Mouse (Mus musculus): ENCODE data around the gene Rbms3. TPM values are rescaled to one million over a fixed set of nuclear protein-coding genes. Genes with fewer than 3 reads are reported as not detected.
A peak's percentile ranks its signal among the peaks of the same experiment; 100 is the strongest.

The Rbms3 gene
- total and polyA plus RNA-seq, 2 experiments: 2.4 to 4.0 TPM

GRCm38 (mm10) chr9:116762395-116763025 lies 867.2 kb downstream of the Rbms3 start:
- H3K27ac ChIP-seq (replicated peaks; ENCODE audit: insufficient read depth, low read depth, low read length): 0 out of 2 replicates have a peak overlapping the region, but pooled peaks have one; percentile 25
- WGBS: 42% methylated on average over 10 of the region's 10 CpGs

GRCm38 (mm10) chr9:116748857-116749584 lies 880.7 kb downstream of the Rbms3 start:
- Histone ChIP-seq H3K36me3 (ENCODE audit: control insufficient read depth, insufficient read depth, low read length) (no peaks in the 10 kb centered on the region), H3K4me1 (ENCODE audit: control insufficient read depth, insufficient read depth, low read length) (no peaks in the 10 kb centered on the region), H3K9ac (ENCODE audit: low read depth, low read length) (no peak overlapping the region), H3K4me3 (ENCODE audit: insufficient read depth, low read depth, low read length) (no peak overlapping the region), H3K79me2 (ENCODE audit: control insufficient read depth, insufficient read depth, low read length) (no peaks in the 10 kb centered on the region), H3K27me3 (ENCODE audit: control insufficient read depth, insufficient read depth, low read length) (no peaks in the 10 kb centered on the region), H3K27ac (replicated peaks; ENCODE audit: insufficient read depth, low read depth, low read length) (no peak overlapping the region)
- DNase-seq (ENCODE audit: extremely low read depth, low read depth, low spot score): no peak
- WGBS: 71% methylated on average over 11 of the region's 11 CpGs
- TF ChIP-seq POLR2A (IDR thresholded peaks at IDR 0.05; ENCODE audit: extremely low read depth, insufficient read depth, low read length) (no peak), CTCF (IDR thresholded peaks at IDR 0.05; ENCODE audit: low read depth, low read length) (no peak)

More at GRCm38 (mm10) chr9:116762395-116763025, 867.2 kb downstream of the Rbms3 start:
- H3K4me3 ChIP-seq (ENCODE audit: insufficient read depth, low read depth, low read length): no peak overlapping the region
- DNase-seq (ENCODE audit: extremely low read depth, low read depth, low spot score): no peak
- no peaks in the 10 kb centered on the region for H3K79me2 ChIP-seq (ENCODE audit: control insufficient read depth, insufficient read depth, low read length)
- no peaks in the 10 kb centered on the region for H3K36me3 ChIP-seq (ENCODE audit: control insufficient read depth, insufficient read depth, low read length)
- TF ChIP-seq POLR2A (IDR thresholded peaks at IDR 0.05; ENCODE audit: extremely low read depth, insufficient read depth, low read length): no peak
- TF ChIP-seq CTCF (IDR thresholded peaks at IDR 0.05; ENCODE audit: low read depth, low read length): no peak
- H3K9ac ChIP-seq (ENCODE audit: low read depth, low read length): no peak overlapping the region
- H3K4me1 ChIP-seq (ENCODE audit: control insufficient read depth, insufficient read depth, low read length): no peaks in the 10 kb centered on the region
- no peaks in the 10 kb centered on the region for H3K27me3 ChIP-seq (ENCODE audit: control insufficient read depth, insufficient read depth, low read length)

DNA sequence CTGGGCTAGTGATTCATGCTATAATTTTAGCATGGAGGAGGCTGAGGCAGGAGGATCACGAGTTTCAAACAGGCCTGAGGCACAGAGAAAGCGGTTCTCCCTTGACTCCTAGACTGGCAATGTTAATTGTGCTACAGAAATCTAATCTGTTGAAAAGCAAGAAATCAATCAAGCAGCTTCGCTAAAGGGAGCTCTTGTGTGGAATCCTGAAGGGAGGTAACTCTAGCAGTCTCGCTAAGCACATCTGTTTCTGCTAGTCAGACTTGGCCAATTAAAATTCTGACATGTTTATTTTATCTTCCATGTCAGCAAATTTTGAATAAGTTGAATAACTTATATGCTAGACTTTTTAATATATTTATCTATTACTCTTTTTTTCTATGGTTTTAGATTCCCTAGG lies 881.4 kb downstream of the Rbms3 start:
- no peak overlapping the region for H3K9ac ChIP-seq (ENCODE audit: low read depth, low read length)
- H3K4me1 ChIP-seq (ENCODE audit: control insufficient read depth, insufficient read depth, low read length): no peaks in the 10 kb centered on the region
- no peaks in the 10 kb centered on the region for H3K27me3 ChIP-seq (ENCODE audit: control insufficient read depth, insufficient read depth, low read length)
- H3K79me2 ChIP-seq (ENCODE audit: control insufficient read depth, insufficient read depth, low read length): no peaks in the 10 kb centered on the region
- no peaks in the 10 kb centered on the region for H3K36me3 ChIP-seq (ENCODE audit: control insufficient read depth, insufficient read depth, low read length)
- no peak for DNase-seq (ENCODE audit: extremely low read depth, low read depth, low spot score)
- no peak overlapping the region for H3K4me3 ChIP-seq (ENCODE audit: insufficient read depth, low read depth, low read length)
- WGBS: 84% methylated on average over 4 of the region's 4 CpGs
- TF ChIP-seq CTCF (IDR thresholded peaks at IDR 0.05; ENCODE audit: low read depth, low read length): no peak
- TF ChIP-seq POLR2A (IDR thresholded peaks at IDR 0.05; ENCODE audit: extremely low read depth, insufficient read depth, low read length): no peak
- no peak overlapping the region for H3K27ac ChIP-seq (replicated peaks; ENCODE audit: insufficient read depth, low read depth, low read length)

- TF ChIP-seq CTCF (IDR thresholded peaks at IDR 0.05; ENCODE audit: low read depth, low read length): no peak
- TF ChIP-seq POLR2A (IDR thresholded peaks at IDR 0.05; ENCODE audit: extremely low read depth, insufficient read depth, low read length): no peak
- Histone ChIP-seq H3K27me3 (ENCODE audit: control insufficient read depth, insufficient read depth, low read length) (no peaks in the 10 kb centered on the region), H3K36me3 (ENCODE audit: control insufficient read depth, insufficient read depth, low read length) (no peaks in the 10 kb centered on the region), H3K4me1 (ENCODE audit: control insufficient read depth, insufficient read depth, low read length) (no peaks in the 10 kb centered on the region), H3K79me2 (ENCODE audit: control insufficient read depth, insufficient read depth, low read length) (no peaks in the 10 kb centered on the region), H3K27ac (replicated peaks; ENCODE audit: insufficient read depth, low read depth, low read length) (no peak overlapping the region), H3K4me3 (ENCODE audit: insufficient read depth, low read depth, low read length) (no peak overlapping the region), H3K9ac (ENCODE audit: low read depth, low read length) (no peak overlapping the region)
- DNase-seq (ENCODE audit: extremely low read depth, low read depth, low spot score): no peak
- 83% methylated on average over 3 of the region's 3 CpGs for WGBS
These were observed 882.8 kb downstream of the Rbms3 start for GRCm38 (mm10) chr9:116746871-116747270.

DNA sequence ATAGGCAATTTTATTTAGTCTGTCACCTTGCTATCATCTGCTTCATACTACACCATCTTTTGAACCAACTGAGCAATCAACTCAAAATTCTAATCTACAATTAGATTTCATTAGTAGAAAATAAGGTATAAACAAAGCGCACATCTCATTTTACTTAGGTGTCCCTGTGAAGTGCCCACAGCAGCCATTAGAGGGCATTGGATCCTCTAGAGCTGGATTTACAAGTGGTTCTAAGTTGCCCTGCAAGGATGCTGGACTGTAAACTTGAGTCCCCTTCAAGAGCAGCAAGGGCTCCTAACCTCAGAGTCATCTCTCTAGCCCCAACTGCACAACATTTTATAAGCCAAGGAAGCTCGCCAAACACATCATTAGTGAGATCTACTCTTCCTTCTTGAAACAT lies 891.9 kb downstream of the Rbms3 start:
- no peaks in the 10 kb centered on the region for H3K79me2 ChIP-seq (ENCODE audit: control insufficient read depth, insufficient read depth, low read length)
- H3K27ac ChIP-seq (replicated peaks; ENCODE audit: insufficient read depth, low read depth, low read length): no peak overlapping the region
- H3K27me3 ChIP-seq (ENCODE audit: control insufficient read depth, insufficient read depth, low read length): no peaks in the 10 kb centered on the region
- DNase-seq (ENCODE audit: extremely low read depth, low read depth, low spot score): no peak
- H3K4me3 ChIP-seq (ENCODE audit: insufficient read depth, low read depth, low read length): no peak overlapping the region
- no peaks in the 10 kb centered on the region for H3K36me3 ChIP-seq (ENCODE audit: control insufficient read depth, insufficient read depth, low read length)
- WGBS: 79% methylated on average over 2 of the region's 2 CpGs
- no peaks in the 10 kb centered on the region for H3K4me1 ChIP-seq (ENCODE audit: control insufficient read depth, insufficient read depth, low read length)
- H3K9ac ChIP-seq (ENCODE audit: low read depth, low read length): no peak overlapping the region
- TF ChIP-seq CTCF (IDR thresholded peaks at IDR 0.05; ENCODE audit: low read depth, low read length) (no peak), POLR2A (IDR thresholded peaks at IDR 0.05; ENCODE audit: extremely low read depth, insufficient read depth, low read length) (no peak)

DNA sequence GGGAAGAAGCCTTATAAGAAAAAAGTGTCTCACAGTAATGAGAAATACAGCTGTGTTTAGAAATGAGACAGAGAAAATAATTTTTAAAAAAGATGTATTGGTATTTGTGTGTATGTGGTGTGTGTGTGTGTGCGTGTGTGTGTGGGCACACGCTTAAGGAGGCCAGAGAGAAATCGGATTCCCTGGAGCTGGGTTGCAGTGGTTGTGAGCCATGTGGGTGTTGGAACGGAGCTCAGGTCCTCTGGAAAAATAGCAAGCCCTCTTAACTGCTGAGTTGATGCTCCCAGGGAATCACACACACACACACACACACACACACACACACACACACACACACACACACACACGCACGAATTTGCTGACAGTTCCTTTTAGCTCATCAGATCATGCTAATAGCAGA lies 900.5 kb downstream of the Rbms3 start:
- H3K79me2 ChIP-seq (ENCODE audit: control insufficient read depth, insufficient read depth, low read length): no peaks in the 10 kb centered on the region
- no peak overlapping the region for H3K4me3 ChIP-seq (ENCODE audit: insufficient read depth, low read depth, low read length)
- TF ChIP-seq CTCF (IDR thresholded peaks at IDR 0.05; ENCODE audit: low read depth, low read length) (no peak), POLR2A (IDR thresholded peaks at IDR 0.05; ENCODE audit: extremely low read depth, insufficient read depth, low read length) (no peak)
- H3K36me3 ChIP-seq (ENCODE audit: control insufficient read depth, insufficient read depth, low read length): no peaks in the 10 kb centered on the region
- no peaks in the 10 kb centered on the region for H3K4me1 ChIP-seq (ENCODE audit: control insufficient read depth, insufficient read depth, low read length)
- no peak overlapping the region for H3K27ac ChIP-seq (replicated peaks; ENCODE audit: insufficient read depth, low read depth, low read length)
- DNase-seq (ENCODE audit: extremely low read depth, low read depth, low spot score): no peak
- whole genome bisulfite sequencing: 89% methylated on average over 6 of the region's 6 CpGs
- no peak overlapping the region for H3K9ac ChIP-seq (ENCODE audit: low read depth, low read length)
- H3K27me3 ChIP-seq (ENCODE audit: control insufficient read depth, insufficient read depth, low read length): no peaks in the 10 kb centered on the region

Measured in liver, adult 2 months (tissue).